Mouse (Mus musculus): ENCODE results near the gene Cuedc2. TPM values are rescaled to one million over a fixed set of nuclear protein-coding genes. Genes with fewer than 3 reads are reported as not detected.

Gene Cuedc2
- polyA plus RNA-seq (2012; ENCODE audit: low replicate concordance): 104 and 126 TPM in 2 replicates

DNA sequence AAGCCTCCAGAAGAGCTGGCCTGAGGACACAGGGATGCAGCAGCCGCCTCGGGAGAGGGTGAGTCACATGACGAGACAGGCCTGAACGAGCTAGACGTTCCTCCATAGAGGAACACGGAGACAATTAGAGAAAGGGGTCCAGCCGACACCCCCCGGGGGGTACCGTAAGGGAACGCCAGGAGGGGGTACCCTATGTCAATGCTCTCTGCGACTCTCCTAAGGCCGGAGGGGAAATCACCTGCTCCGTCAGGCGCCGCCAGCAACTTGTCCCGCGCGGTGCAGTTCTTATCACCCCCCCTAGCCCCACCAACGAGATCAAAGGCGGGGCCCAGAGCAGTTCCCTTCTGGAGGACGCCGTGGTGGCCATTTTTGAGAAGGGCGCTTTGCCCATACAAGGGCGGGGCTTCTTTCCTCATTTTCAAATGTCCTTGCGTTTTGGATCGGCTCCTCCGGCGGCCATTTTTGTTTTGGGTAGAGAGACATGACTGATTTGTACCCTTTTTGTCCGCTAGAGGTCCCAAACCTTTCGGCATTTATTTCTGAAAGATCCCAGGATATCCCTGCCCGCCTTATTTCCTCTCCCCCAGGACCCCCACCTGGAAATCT, at the start of gene Cuedc2:
Cuedc2 (minus strand) TSS at position 372 of the 606 bp plus-strand sequence.

GRCm38 (mm10) chr19:46350168-46350932, 11.8 kb upstream of the Cuedc2 start, which contains the start of gene 2310034G01Rik:
2310034G01Rik (minus strand) TSS chr19:46350302.

GRCm38 (mm10) chr19:46328081-46329030, 10.1 kb downstream of the Cuedc2 start, which contains the start of gene Fbxl15:
Fbxl15 (plus strand) TSS chr19:46328184.

GRCm38 (mm10) chr19:46326756-46327305, 11.7 kb downstream of the Cuedc2 start, which contains the start of gene Psd:
Psd (minus strand) TSS chr19:46327156.

DNA sequence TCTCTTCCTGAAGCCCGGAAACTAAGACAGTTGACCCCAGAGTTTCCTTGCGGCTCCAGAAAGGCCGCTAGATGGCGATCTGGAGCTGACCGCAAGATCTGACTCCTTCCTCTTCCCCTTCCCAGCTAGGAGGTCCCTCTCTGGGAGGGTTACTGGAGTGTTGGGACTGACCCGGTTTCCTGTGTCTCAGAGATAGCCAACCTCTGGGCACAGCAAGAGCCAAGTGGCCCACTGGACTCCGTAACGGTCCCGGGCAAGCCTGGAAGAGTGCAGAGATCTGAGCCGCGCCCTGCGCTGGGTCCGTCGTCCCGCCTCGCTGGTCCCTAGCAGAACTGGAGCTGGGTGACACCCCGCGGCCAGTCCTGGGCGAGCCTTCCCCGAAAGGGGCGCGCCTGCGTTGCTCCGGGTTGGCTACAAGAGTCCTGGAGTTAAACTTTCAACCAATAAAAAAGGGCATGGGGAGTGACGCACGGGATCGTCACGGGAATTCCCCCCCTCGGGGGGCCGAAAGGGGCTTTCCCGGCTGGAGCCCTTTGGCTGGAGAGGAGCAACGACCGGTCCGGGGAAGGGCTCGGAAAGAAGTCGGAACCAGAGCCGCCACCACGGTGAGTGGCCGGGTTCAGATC, 34.2 kb downstream of the Cuedc2 start, which contains the start of gene Nfkb2:
Nfkb2 (plus strand) TSS at position 105 of the 626 bp plus-strand sequence.

Other genes starting within 250 kb of the Cuedc2 start
- not detected in 2 replicates for gene Elovl3, start 206.8 kb downstream of the Cuedc2 start, polyA plus RNA-seq (2012; ENCODE audit: low replicate concordance)
- not detected in 2 replicates for gene Pitx3, start 190.4 kb downstream of the Cuedc2 start, polyA plus RNA-seq (2012; ENCODE audit: low replicate concordance)
- 511 and 517 TPM in 2 replicates for gene Gbf1, start 186.2 kb downstream of the Cuedc2 start, polyA plus RNA-seq (2012; ENCODE audit: low replicate concordance)
- 60.6 and 91.2 TPM in 2 replicates for gene Nfkb2, start 34.4 kb downstream of the Cuedc2 start, polyA plus RNA-seq (2012; ENCODE audit: low replicate concordance)
- gene Psd, start 11.5 kb downstream of the Cuedc2 start, polyA plus RNA-seq (2012; ENCODE audit: low replicate concordance): 7.5 and 12.5 TPM in 2 replicates
- gene Fbxl15, start 10.5 kb downstream of the Cuedc2 start, polyA plus RNA-seq (2012; ENCODE audit: low replicate concordance): 19.7 and 24.8 TPM in 2 replicates
- 15.2 and 15.3 TPM in 2 replicates for gene Mfsd13a, start 2.4 kb upstream of the Cuedc2 start, polyA plus RNA-seq (2012; ENCODE audit: low replicate concordance)
- gene 2310034G01Rik, start 11.6 kb upstream of the Cuedc2 start, polyA plus RNA-seq (2012; ENCODE audit: low replicate concordance): 0.13 and 0.43 TPM in 2 replicates
- gene Actr1a, start 57.0 kb upstream of the Cuedc2 start, polyA plus RNA-seq (2012; ENCODE audit: low replicate concordance): 17.4 and 47.0 TPM in 2 replicates
- gene Sufu, start 58.2 kb upstream of the Cuedc2 start, polyA plus RNA-seq (2012; ENCODE audit: low replicate concordance): 38.7 and 40.0 TPM in 2 replicates
- 109 and 117 TPM in 2 replicates for gene Trim8, start 163.0 kb upstream of the Cuedc2 start, polyA plus RNA-seq (2012; ENCODE audit: low replicate concordance)
- gene Arl3, start 234.5 kb upstream of the Cuedc2 start, polyA plus RNA-seq (2012; ENCODE audit: low replicate concordance): 5.5 and 13.7 TPM in 2 replicates
- gene Sfxn2, start 234.7 kb upstream of the Cuedc2 start, polyA plus RNA-seq (2012; ENCODE audit: low replicate concordance): 0.54 and 1.9 TPM in 2 replicates

Data from leukemia stem cell, adult 10-12 weeks (primary cell).